ENCODE assay signal across 11 mouse cellular contexts in the genomic region with DNA sequence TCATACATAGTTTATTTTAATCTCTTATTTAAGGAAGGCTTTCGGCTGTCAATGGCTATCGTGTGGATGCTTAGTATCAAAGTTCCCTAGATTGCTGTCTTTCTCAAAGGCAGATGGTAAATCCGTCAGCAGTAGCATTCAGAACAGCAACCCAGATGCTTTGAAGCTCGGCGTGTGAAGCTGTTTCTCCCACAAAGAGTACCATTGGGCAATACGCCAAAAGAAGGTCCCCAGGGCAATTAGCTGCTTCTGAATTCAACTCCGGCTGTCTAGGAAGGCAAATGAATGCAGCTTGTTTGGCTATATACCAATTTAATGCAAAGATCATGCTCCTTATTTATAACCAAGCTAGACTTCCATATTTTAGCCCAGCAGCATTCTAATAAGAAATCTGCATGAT.
A peak's percentile ranks its signal among the peaks of the same experiment; 100 is the strongest.
DNase-seq lines count a peak whose midpoint lies in the region; ATAC-seq and TF ChIP-seq lines count a peak whose summit lies in the region.
"Had no signal": no experiment of that assay in that cellular context is flagged by ENCODE, and none has a peak within 500 bp of the region (broad histone marks: within the 10 kb centered on the region; RNA-seq: fewer than 3 reads in every experiment).

No protein-coding gene starts in this region.

- 16% methylated on average over 7 of the region's 7 CpGs for WGBS in limb, embryonic 14.5 days
- WGBS in limb, embryonic 10.5 days: 20% methylated on average over 7 of the region's 7 CpGs
- 11% methylated on average over 7 of the region's 7 CpGs for WGBS in forebrain, embryonic 14.5 days
- 12% methylated on average over 7 of the region's 7 CpGs for WGBS in midbrain, embryonic 16.5 days

- no peaks in the 10 kb centered on the region for H3K36me3 ChIP-seq in limb, embryonic 14.5 days (ENCODE audit: control insufficient read depth, insufficient read depth, low read length)
- no peaks in the 10 kb centered on the region for H3K36me3 ChIP-seq in limb, embryonic 10.5 days
- no peaks in the 10 kb centered on the region for H3K36me3 ChIP-seq in forebrain, embryonic 14.5 days (ENCODE audit: control insufficient read depth, insufficient read depth, low read length)
- no peaks in the 10 kb centered on the region for H3K36me3 ChIP-seq in midbrain, embryonic 16.5 days (ENCODE audit: control insufficient read depth, insufficient read depth, low read length)

- no peaks in the 10 kb centered on the region for H3K27me3 ChIP-seq in limb, embryonic 14.5 days (ENCODE audit: control insufficient read depth, insufficient read depth, low read length)
- H3K27me3 ChIP-seq in limb, embryonic 10.5 days (ENCODE audit: low read depth, poor library complexity, severe bottlenecking): no peaks in the 10 kb centered on the region
- no peaks in the 10 kb centered on the region for H3K27me3 ChIP-seq in forebrain, embryonic 14.5 days (replicated peaks; ENCODE audit: control insufficient read depth, insufficient read depth, low read length)
- H3K27me3 ChIP-seq in midbrain, embryonic 16.5 days (ENCODE audit: control insufficient read depth, insufficient read depth, low read depth, low read length): no peaks in the 10 kb centered on the region
- H3K27me3 ChIP-seq: Patski had no signal

- H3K4me1 ChIP-seq in limb, embryonic 14.5 days (ENCODE audit: control insufficient read depth, insufficient read depth, low read length): peaks cover 8% of the 10 kb centered on the region; the same call in 1 of the 2 replicates
- peaks cover 4% of the 10 kb centered on the region for H3K4me1 ChIP-seq in limb, embryonic 10.5 days
- no peaks in the 10 kb centered on the region for H3K4me1 ChIP-seq in forebrain, embryonic 14.5 days (ENCODE audit: control insufficient read depth, insufficient read depth, low read length)
- H3K4me1 ChIP-seq in midbrain, embryonic 16.5 days (ENCODE audit: control insufficient read depth, insufficient read depth, low read length): 0 out of 2 replicates have a peak, but pooled peaks cover 3% of the 10 kb centered on the region

- no peak overlapping the region for H3K9ac ChIP-seq in limb, embryonic 14.5 days (ENCODE audit: low read depth, low read length, severe bottlenecking)
- no peak overlapping the region for H3K9ac ChIP-seq in forebrain, embryonic 14.5 days (ENCODE audit: low read length)
- no peak overlapping the region for H3K9ac ChIP-seq in midbrain, embryonic 16.5 days (ENCODE audit: low read depth, low read length)

- TF ChIP-seq POLR2A in limb, embryonic 14.5 days (IDR thresholded peaks at IDR 0.05; ENCODE audit: borderline replicate concordance, extremely low read depth, insufficient read depth, insufficient read length): no peak

- ATAC-seq in limb, embryonic 14.5 days (ENCODE audit: low FRiP score, low read depth): no peak
- ATAC-seq in forebrain, embryonic 14.5 days: peak; percentile 93
- peak; percentile 60; the same call in 1 of the 2 replicates for ATAC-seq in midbrain, embryonic 16.5 days
- ATAC-seq: inflammation-experienced regulatory T-cells, adult 6 months; Patski had no signal

- peak; percentile 6 for DNase-seq in adrenal gland, postnatal 14 days
- DNase-seq in adrenal gland, adult (ENCODE audit: inconsistent age in 2 of 2, low spot score in 1 of 2): no peak
- peak; percentile 82 for DNase-seq in limb, embryonic 14.5 days (ENCODE audit: low spot score)
- no peak for DNase-seq in limb, embryonic 10.5 days (ENCODE audit: low spot score)
- peak; percentile 95 for DNase-seq in forebrain, embryonic 14.5 days (ENCODE audit: low spot score)
- DNase-seq in gastrocnemius, adult 8-10 months (ENCODE audit: low spot score in 2 of 2): no peak
- DNase-seq in cerebellum, adult 8-10 months: no peak
- DNase-seq: gastrocnemius, postnatal 25 days had no signal

- no peaks in the 10 kb centered on the region for H3K9me3 ChIP-seq in limb, embryonic 14.5 days (ENCODE audit: control insufficient read depth, low read length)
- no peaks in the 10 kb centered on the region for H3K9me3 ChIP-seq in limb, embryonic 10.5 days (replicated peaks)
- no peaks in the 10 kb centered on the region for H3K9me3 ChIP-seq in forebrain, embryonic 14.5 days (replicated peaks; ENCODE audit: control insufficient read depth, low read length)
- H3K9me3 ChIP-seq in midbrain, embryonic 16.5 days (replicated peaks; ENCODE audit: control insufficient read depth, low read length, poor library complexity, severe bottlenecking): no peaks in the 10 kb centered on the region

- H3K4me2 ChIP-seq in limb, embryonic 14.5 days (replicated peaks; ENCODE audit: low read depth, low read length, severe bottlenecking): no peak overlapping the region
- no peak overlapping the region for H3K4me2 ChIP-seq in forebrain, embryonic 14.5 days (ENCODE audit: low read length)
- peak overlapping the region; percentile 38 for H3K4me2 ChIP-seq in midbrain, embryonic 16.5 days (ENCODE audit: low read length)

- H3K4me3 ChIP-seq in limb, embryonic 14.5 days (replicated peaks; ENCODE audit: low read length): no peak overlapping the region
- no peak overlapping the region for H3K4me3 ChIP-seq in limb, embryonic 10.5 days
- H3K4me3 ChIP-seq in forebrain, embryonic 14.5 days (ENCODE audit: low read depth, low read length): no peak overlapping the region
- H3K4me3 ChIP-seq in midbrain, embryonic 16.5 days (ENCODE audit: low read depth, low read length): no peak overlapping the region

- no peak overlapping the region for H3K27ac ChIP-seq in limb, embryonic 14.5 days (replicated peaks; ENCODE audit: low read depth, low read length)
- H3K27ac ChIP-seq in limb, embryonic 10.5 days: no peak overlapping the region
- H3K27ac ChIP-seq in forebrain, embryonic 14.5 days (ENCODE audit: low read depth, low read length): no peak overlapping the region
- H3K27ac ChIP-seq in midbrain, embryonic 16.5 days (ENCODE audit: low read length): no peak overlapping the region

Comparison
In these comparisons a context has a peak if more than half of its experiments do, and no peak if none do; other contexts are left out.
1. DNase-seq: peak in adrenal gland, postnatal 14 days (single experiment), limb, embryonic 14.5 days (single experiment) and forebrain, embryonic 14.5 days (single experiment); none in adrenal gland, adult (0 of 2), limb, embryonic 10.5 days (single experiment), gastrocnemius, adult 8-10 months (0 of 2) and cerebellum, adult 8-10 months (single experiment).